Mouse (Mus musculus): ENCODE measurements at regions not wholly inside any gene's neighbourhood (a gene's known extent, or its start where the extent isn't known, plus 50 kb on each side); places are given as distances from the start of the nearest gene placed in this dataset. TPM values are rescaled to one million over a fixed set of nuclear protein-coding genes. Genes with fewer than 3 reads are reported as not detected.
"Not testable (repeated sequence)": the region's sequence is repeated elsewhere in the genome, so short reads cannot be mapped to it uniquely, and the experiment has no call there.

- DNase-seq, result no peak
- intact Hi-C loops (cut with DNase I), result loop anchor here (10.0 kb wide), 1 partner anchor 979 kb away; no protein-coding TSS in a partner anchor
These were observed 72.3 kb upstream of the Spon1 start for GRCm38 (mm10) chr7:113693526-113693925.

GRCm38 (mm10) chr7:113694466-113694865, 71.3 kb upstream of the Spon1 start:
- DNase-seq, result no peak
- intact Hi-C loops (cut with DNase I), result loop anchor here (10.0 kb wide), 1 partner anchor 980 kb away; no protein-coding TSS in a partner anchor

- intact Hi-C loops (cut with DNase I), result no loop called here
- no peak for DNase-seq
These were observed 59.9 kb upstream of the Spon1 start for GRCm38 (mm10) chr7:113705929-113706328.

- DNase-seq, result peak; percentile 58
- intact Hi-C loops (cut with DNase I), result no loop called here
These were observed 58.2 kb upstream of the Spon1 start for GRCm38 (mm10) chr7:113707596-113707995.

DNA sequence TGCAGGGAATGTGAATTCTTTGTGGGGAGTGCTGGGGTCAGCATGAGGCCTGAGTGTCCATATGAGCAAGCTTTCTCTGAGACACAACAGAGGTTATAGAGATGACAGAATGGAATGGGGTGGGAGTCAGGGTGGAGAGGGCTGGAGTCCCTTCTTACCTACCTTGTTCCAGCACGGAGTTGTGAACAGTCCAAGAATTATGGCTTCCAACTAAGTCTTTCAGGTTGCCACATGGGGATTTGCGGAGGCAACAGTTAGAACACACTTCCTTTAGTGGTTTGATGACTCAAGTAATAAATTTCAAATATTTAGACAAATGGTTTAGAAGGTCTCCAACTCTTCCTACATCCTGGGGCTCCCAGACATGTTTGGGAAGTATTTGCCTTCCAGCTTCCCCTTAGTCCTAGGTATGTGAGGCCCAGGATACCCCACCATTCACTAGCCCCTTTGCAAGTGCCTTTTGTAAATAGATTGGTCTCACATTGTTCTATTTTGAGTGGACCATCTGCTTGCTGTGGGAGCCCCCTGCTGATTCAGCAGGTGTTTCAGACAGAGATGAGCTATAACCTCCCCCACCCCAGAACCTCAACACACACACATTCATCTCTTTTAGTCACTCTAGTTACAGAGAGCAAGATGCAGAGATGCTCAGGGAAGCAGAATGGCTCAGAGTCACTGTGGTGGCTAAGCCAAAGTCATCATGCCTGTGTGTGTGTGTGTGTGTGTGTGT, 55.1 kb upstream of the Spon1 start:
- intact Hi-C loops (cut with DNase I), result no loop called here
- DNase-seq, result peak; percentile 49

DNA sequence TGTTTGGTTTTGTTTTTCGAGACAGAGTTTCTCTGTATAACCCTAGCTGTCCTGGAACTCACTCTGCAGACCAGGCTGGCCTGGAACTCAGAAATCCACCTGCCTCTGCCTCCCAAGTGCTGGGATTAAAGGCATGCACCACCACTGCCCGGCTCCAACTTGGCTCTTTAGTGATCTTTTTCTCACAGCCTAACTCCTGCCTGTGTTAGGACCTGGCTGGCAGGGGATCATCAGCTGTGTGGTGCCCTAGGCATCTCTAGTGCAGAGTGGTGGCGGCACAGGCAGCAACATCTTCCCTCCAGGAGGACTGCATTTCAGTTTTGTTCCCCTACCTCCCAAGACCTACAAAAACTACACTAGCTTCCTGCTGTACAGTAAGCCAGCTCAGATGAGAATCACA, 54.4 kb upstream of the Spon1 start:
- DNase-seq; intact Hi-C loops (cut with DNase I): not testable (repeated sequence)

Small RNAs in the stretch of these regions (microRNA-seq; reads per million reads assigned to microRNA genes)
- gene Gm23700, result not detected
